Mouse (Mus musculus) testis, adult 2 months (tissue): ENCODE measurements around the gene Scaf8.
"Not testable (repeated sequence)": the region's sequence is repeated elsewhere in the genome, so short reads cannot be mapped to it uniquely, and the experiment has no call there.

ENCODE experiments used
- CTCF ChIP-seq: fragments of 200-500 bp; IDR thresholded peaks from 2 replicates; pipeline ENCODE4 v1.5.1; 2012; ENCODE audit warnings: low read depth, mild to moderate bottlenecking, inconsistent platforms, low read length, moderate library complexity; ENCODE audit not compliant: control insufficient read depth, insufficient read depth, insufficient replicate concordance
- POLR2A ChIP-seq: fragments of 200-500 bp; IDR thresholded peaks from 2 replicates; pipeline ENCODE4 v1.6.1; 2012; ENCODE audit warnings: low read depth, mild to moderate bottlenecking, inconsistent platforms, low read length, moderate library complexity; ENCODE audit not compliant: control insufficient read depth

DNA sequence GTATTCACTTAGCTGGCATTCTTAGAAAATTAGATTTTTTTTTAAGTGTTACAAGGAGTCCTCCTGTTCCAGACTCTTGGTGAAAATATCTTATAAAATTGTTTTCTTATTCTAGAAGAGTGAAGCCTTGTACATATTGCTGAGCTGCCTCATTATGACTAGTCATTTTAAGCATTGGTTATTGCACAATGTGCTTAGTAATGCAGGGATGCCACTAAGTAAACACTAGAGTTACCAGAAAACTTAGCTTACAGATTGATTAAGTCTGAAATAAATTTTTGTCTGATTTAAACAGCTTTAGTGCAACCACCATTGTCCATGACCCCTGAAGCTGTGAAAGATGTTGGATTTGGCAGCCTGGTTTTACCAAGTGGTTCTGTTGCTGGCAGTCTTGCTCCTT lies 80.7 kb downstream of the Scaf8 start:
- not testable (repeated sequence) for TF ChIP-seq POLR2A, CTCF
